12 mouse cellular contexts compared by ENCODE assay signal in genomic region chr10:95239196-95240069, GRCm38 (mm10).
A peak's percentile ranks its signal among the peaks of the same experiment; 100 is the strongest.
DNase-seq lines count a peak whose midpoint lies in the region; ATAC-seq and TF ChIP-seq lines count a peak whose summit lies in the region.
"Had no signal": no experiment of that assay in that cellular context is flagged by ENCODE, and none has a peak within 500 bp of the region (broad histone marks: within the 10 kb centered on the region; RNA-seq: fewer than 3 reads in every experiment).

No protein-coding gene starts in this region.

- ATAC-seq in midbrain, embryonic 13.5 days: peak; percentile 80
- ATAC-seq: liver, postnatal 0 days had no signal

- no peaks in the 10 kb centered on the region for H3K36me3 ChIP-seq in hindbrain, embryonic 10.5 days
- H3K36me3 ChIP-seq in midbrain, embryonic 13.5 days: no peaks in the 10 kb centered on the region

- H3K27ac ChIP-seq in hindbrain, embryonic 10.5 days: 0 out of 2 replicates have a peak overlapping the region, but pooled peaks have one; percentile 4
- H3K27ac ChIP-seq in midbrain, embryonic 13.5 days: peak overlapping the region; percentile 77
- H3K27ac ChIP-seq in cerebellum, adult 2 months (ENCODE audit: insufficient read depth, low read length): no peak overlapping the region
- H3K27ac ChIP-seq: macrophage had no signal

- DNase-seq in retina, postnatal 1 day: peak; percentile 51
- no peak for DNase-seq in retina, embryonic 14.5 days (ENCODE audit: low spot score)
- DNase-seq in hindbrain, embryonic 10.5 days (ENCODE audit: low spot score): no peak
- no peak for DNase-seq in adipocyte (ENCODE audit: low spot score)
- no peak for DNase-seq in cerebellum, adult 2 months
- no peak for DNase-seq in adrenal gland, adult (ENCODE audit: inconsistent age in 2 of 2, low spot score in 1 of 2)
- DNase-seq: adrenal gland, postnatal 10 days; cerebellum, postnatal 14 days; liver, postnatal 0 days; right cerebral cortex, postnatal 4 days had no signal

- no peak for TF ChIP-seq CTCF in cerebellum, adult 2 months (IDR thresholded peaks at IDR 0.05; ENCODE audit: borderline replicate concordance, insufficient read depth, low read depth, low read length)

- no peaks in the 10 kb centered on the region for H3K27me3 ChIP-seq in hindbrain, embryonic 10.5 days (ENCODE audit: insufficient read depth, poor library complexity, severe bottlenecking)
- H3K27me3 ChIP-seq in midbrain, embryonic 13.5 days: no peaks in the 10 kb centered on the region
- no peaks in the 10 kb centered on the region for H3K27me3 ChIP-seq in cerebellum, adult 2 months (ENCODE audit: control insufficient read depth, insufficient read depth, low read length)

- no peak overlapping the region for H3K9ac ChIP-seq in midbrain, embryonic 13.5 days (replicated peaks)
- H3K9ac ChIP-seq: liver, postnatal 0 days had no signal

- peaks cover 38% of the 10 kb centered on the region for H3K4me1 ChIP-seq in hindbrain, embryonic 10.5 days (replicated peaks)
- H3K4me1 ChIP-seq in midbrain, embryonic 13.5 days (replicated peaks): peaks cover 39% of the 10 kb centered on the region
- no peaks in the 10 kb centered on the region for H3K4me1 ChIP-seq in cerebellum, adult 2 months (ENCODE audit: control insufficient read depth, insufficient read depth, low read length)

- no peak for TF ChIP-seq POLR2A in cerebellum, adult 2 months (IDR thresholded peaks at IDR 0.05; ENCODE audit: borderline replicate concordance, insufficient read depth, low read length)

- no peaks in the 10 kb centered on the region for H3K9me3 ChIP-seq in hindbrain, embryonic 10.5 days
- no peaks in the 10 kb centered on the region for H3K9me3 ChIP-seq in midbrain, embryonic 13.5 days

- H3K4me3 ChIP-seq in hindbrain, embryonic 10.5 days: no peak overlapping the region
- no peak overlapping the region for H3K4me3 ChIP-seq in midbrain, embryonic 13.5 days (replicated peaks)
- no peak overlapping the region for H3K4me3 ChIP-seq in cerebellum, adult 2 months (replicated peaks; ENCODE audit: insufficient read depth, low read depth, low read length)

- no peak overlapping the region for H3K4me2 ChIP-seq in midbrain, embryonic 13.5 days (replicated peaks)

- 51% methylated on average over 13 of the region's 13 CpGs for WGBS in hindbrain, embryonic 10.5 days
- 27% methylated on average over 13 of the region's 13 CpGs for WGBS in midbrain, embryonic 13.5 days
- WGBS in cerebellum, adult 2 months: 72% methylated on average over 13 of the region's 13 CpGs
